Mouse (Mus musculus) stomach, postnatal 0 days (tissue): ENCODE data around the gene Fgfr2. TPM values are rescaled to one million over a fixed set of nuclear protein-coding genes. Genes with fewer than 3 reads are reported as not detected.
A peak's percentile ranks its signal among the peaks of the same experiment; 100 is the strongest.

Experiments used
- ATAC-seq: fragments of 200-750 bp; cut with Nextera tagmentation; 2 replicates; pipeline ENCODE4 v1.8.0; 2017; ENCODE audit not compliant: low FRiP score, low TSS enrichment
- DNase-seq: peaks from one replicate; pipeline ENCODE4 v3.0.0-alpha.2; 2016; ENCODE audit warnings: low spot score
- H3K27ac ChIP-seq: fragments of 300-500 bp; sonication (generic); replicated peaks from 2 replicates; pipeline ENCODE4 v1.5.1; 2014; ENCODE audit warnings: mild to moderate bottlenecking, control low read depth
- H3K27me3 ChIP-seq: fragments of 300-500 bp; sonication (generic); 2 replicates; pipeline ENCODE4 v1.6.1; 2014; ENCODE audit warnings: low read length; ENCODE audit not compliant: control insufficient read depth, insufficient read depth
- H3K36me3 ChIP-seq: fragments of 300-500 bp; sonication (generic); 2 replicates; pipeline ENCODE4 v1.6.1; 2014; ENCODE audit warnings: low read length, mixed read lengths; ENCODE audit not compliant: control insufficient read depth, insufficient read depth
- H3K4me1 ChIP-seq: fragments of 300-500 bp; sonication (generic); replicated peaks from 2 replicates; pipeline ENCODE4 v1.6.1; 2014; ENCODE audit warnings: antibody characterized with exemption; ENCODE audit not compliant: control insufficient read depth, insufficient read depth
- H3K4me2 ChIP-seq: fragments of 300-500 bp; sonication (generic); replicated peaks from 2 replicates; pipeline ENCODE4 v1.6.1; 2014; ENCODE audit warnings: low read depth, mild to moderate bottlenecking, control low read depth, moderate library complexity
- H3K4me3 ChIP-seq: fragments of 300-500 bp; sonication (generic); 2 replicates; pipeline ENCODE4 v1.5.1; 2014; ENCODE audit warnings: low read depth, low read length, control low read depth
- H3K9ac ChIP-seq: fragments of 300-500 bp; sonication (generic); 2 replicates; pipeline ENCODE4 v1.6.1; 2014; ENCODE audit warnings: mild to moderate bottlenecking, low read length, control low read depth, mixed read lengths
- H3K9me3 ChIP-seq: fragments of 300-500 bp; sonication (generic); 2 replicates; pipeline ENCODE4 v1.6.1; 2016; ENCODE audit warnings: low read length; ENCODE audit not compliant: control insufficient read depth
- CTCF ChIP-seq: IDR thresholded peaks from 2 replicates; pipeline ENCODE4 v1.5.1; 2016; ENCODE audit warnings: antibody characterized with exemption, low read depth, mild to moderate bottlenecking, moderate library complexity
- EP300 ChIP-seq: optimal IDR thresholded peaks from 2 replicates; pipeline ENCODE3; 2016; ENCODE audit warnings: antibody characterized with exemption
- WGBS: fragments of 180-500 bp; shearing (Covaris S2); extraction: QIAGEN DNeasy Blood & Tissue Kit; methylation state at CpG from one replicate; pipeline ENCODE4 v1.1.7; 2014; 5-methylcytosine and 5-hydroxymethylcytosine counted together
- polyA plus RNA-seq: library from polyadenylated mRNA; unstranded; fragments of >200 nt; fragmentation: Nextera tagmentation; extraction: Ambion mirVana; gene quantifications from 2 replicates; pipeline ENCODE4 v1.2.1, GENCODE M21; 2015

The Fgfr2 gene
- polyA plus RNA-seq, 1 experiment from 2014 or later: 60.8 TPM

GRCm38 (mm10) chr7:131807257-131807656 lies 1315.9 kb downstream of the Fgfr2 start:
- no peak for TF ChIP-seq CTCF
- no peak for TF ChIP-seq EP300
- no peak for DNase-seq
- H3K9ac ChIP-seq: no peak overlapping the region
- H3K9me3 ChIP-seq: no peaks in the 10 kb centered on the region
- no peaks in the 10 kb centered on the region for H3K36me3 ChIP-seq
- H3K27me3 ChIP-seq: no peaks in the 10 kb centered on the region
- H3K4me2 ChIP-seq: no peak overlapping the region
- 24% methylated on average over 2 of the region's 2 CpGs for WGBS
- H3K4me3 ChIP-seq: no peak overlapping the region
- H3K4me1 ChIP-seq: no peaks in the 10 kb centered on the region
- no peak for ATAC-seq
- H3K27ac ChIP-seq: no peak overlapping the region

DNA sequence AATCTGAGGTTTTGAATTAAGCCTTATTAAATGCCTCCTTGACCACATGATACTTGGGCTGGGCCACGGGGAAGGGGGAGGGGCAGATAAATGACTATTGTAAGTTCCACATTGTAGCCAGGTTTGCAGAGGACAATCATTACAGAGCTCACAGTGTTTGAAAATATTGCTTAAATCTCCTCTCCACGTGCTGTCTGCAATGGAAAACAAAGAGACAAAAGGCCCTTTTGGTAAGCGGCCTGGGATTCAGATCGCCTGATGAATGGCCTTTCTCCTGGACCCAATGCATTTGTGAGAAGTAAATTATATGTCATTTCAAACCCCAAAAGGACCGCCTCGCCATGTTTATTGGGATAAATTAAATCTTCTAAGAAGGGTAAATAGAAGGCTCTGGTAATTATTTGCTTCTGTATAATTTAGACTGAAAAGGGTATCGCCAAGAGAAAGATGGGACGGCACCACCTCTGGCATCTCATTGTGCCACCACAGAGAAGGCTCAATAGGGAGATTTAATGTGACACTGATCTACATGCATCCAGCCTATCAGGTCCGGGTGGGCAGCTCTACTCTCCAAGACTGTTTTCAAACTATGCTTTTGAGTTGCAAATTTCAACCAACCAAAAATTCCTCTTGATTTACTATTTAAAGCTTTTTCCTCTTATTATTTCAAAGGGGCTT lies 1317.5 kb downstream of the Fgfr2 start:
- H3K4me3 ChIP-seq: no peak overlapping the region
- DNase-seq (no peak), ATAC-seq (no peak)
- WGBS: 72% methylated on average over 9 of the region's 9 CpGs
- no peaks in the 10 kb centered on the region for H3K36me3 ChIP-seq
- no peaks in the 10 kb centered on the region for H3K4me1 ChIP-seq
- H3K27ac ChIP-seq: no peak overlapping the region
- H3K4me2 ChIP-seq: no peak overlapping the region
- no peak overlapping the region for H3K9ac ChIP-seq
- H3K27me3 ChIP-seq: no peaks in the 10 kb centered on the region
- H3K9me3 ChIP-seq: no peaks in the 10 kb centered on the region
- no peak for TF ChIP-seq EP300
- no peak for TF ChIP-seq CTCF

DNA sequence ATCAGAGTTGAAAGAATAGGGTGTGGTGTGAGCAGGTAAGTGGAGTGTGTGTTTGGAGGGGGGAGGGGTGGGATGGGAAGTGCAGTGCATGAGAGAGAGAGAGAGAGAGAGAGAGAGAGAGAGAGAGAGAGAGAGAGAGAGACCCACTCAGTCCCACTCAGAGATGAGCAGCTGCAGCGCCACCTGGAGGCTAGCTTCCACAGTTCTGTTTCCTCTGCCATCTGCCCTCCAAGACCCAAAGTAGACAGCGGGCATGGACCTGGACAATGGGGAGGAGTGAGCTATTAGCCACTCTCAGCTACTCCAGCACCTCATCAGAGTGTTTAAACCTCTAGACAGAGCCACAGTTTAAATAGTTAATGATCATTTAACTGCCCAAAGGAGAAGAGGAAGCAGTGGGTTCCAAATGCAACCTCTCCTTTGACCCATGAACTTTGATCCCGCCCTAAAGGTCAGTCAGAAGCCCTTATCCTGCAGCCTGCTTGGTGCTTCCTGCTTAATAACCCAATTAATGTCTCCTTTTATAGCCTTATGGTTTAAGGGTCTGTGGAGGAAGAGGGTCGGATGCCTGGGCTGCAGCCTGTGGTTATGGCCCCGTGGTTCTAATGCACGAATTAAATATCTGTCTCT lies 1322.6 kb downstream of the Fgfr2 start:
- Histone ChIP-seq H3K27ac (no peak overlapping the region), H3K4me3 (no peak overlapping the region), H3K4me2 (no peak overlapping the region), H3K9me3 (no peaks in the 10 kb centered on the region), H3K36me3 (no peaks in the 10 kb centered on the region), H3K27me3 (no peaks in the 10 kb centered on the region), H3K9ac (no peak overlapping the region), H3K4me1 (no peaks in the 10 kb centered on the region)
- ATAC-seq (no peak), DNase-seq (peak; percentile 25)
- WGBS: 54% methylated on average over 6 of the region's 6 CpGs
- no peak for TF ChIP-seq EP300
- TF ChIP-seq CTCF: peak; percentile 56

GRCm38 (mm10) chr7:131797161-131797560 lies 1326.0 kb downstream of the Fgfr2 start:
- Histone ChIP-seq H3K4me2 (no peak overlapping the region), H3K4me3 (no peak overlapping the region), H3K27ac (no peak overlapping the region), H3K27me3 (no peaks in the 10 kb centered on the region), H3K9ac (no peak overlapping the region), H3K4me1 (no peaks in the 10 kb centered on the region), H3K36me3 (no peaks in the 10 kb centered on the region), H3K9me3 (no peaks in the 10 kb centered on the region)
- TF ChIP-seq CTCF (no peak), EP300 (no peak)
- ATAC-seq: no peak
- 65% methylated on average over 6 of the region's 6 CpGs for WGBS
- no peak for DNase-seq

DNA sequence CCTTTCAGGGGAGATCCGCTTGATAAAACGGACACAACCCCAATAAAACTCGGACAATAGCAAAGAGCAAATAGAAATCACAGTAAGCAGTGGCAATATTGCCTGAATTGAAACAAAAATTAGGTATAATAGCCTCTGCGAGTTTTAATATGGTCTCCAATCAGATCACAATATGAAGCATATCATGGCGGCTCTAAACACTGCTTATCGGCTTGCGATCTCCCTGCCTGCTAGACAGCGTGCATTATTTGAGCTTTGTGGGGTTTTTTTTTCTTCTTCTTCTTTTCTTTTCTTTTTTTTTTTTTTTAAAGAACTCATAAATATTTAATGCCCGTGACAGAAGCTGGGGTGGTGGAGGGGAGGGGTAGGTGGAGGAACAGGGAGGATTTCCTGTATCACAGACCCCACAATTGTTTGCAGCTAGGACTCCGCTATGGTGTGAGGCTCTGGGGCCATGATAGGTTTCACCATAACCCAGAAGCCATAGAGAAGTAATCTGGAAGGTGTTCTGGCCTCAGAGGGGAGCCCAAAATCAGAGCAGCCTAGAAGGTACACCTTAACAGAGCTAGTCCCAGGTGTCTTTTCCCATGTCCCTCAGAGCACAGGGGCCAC lies 1334.4 kb downstream of the Fgfr2 start:
- WGBS: 78% methylated on average over 10 of the region's 10 CpGs
- no peaks in the 10 kb centered on the region for H3K4me1 ChIP-seq
- TF ChIP-seq EP300 (no peak), CTCF (no peak)
- no peak overlapping the region for H3K4me3 ChIP-seq
- H3K9me3 ChIP-seq: no peaks in the 10 kb centered on the region
- H3K4me2 ChIP-seq: no peak overlapping the region
- DNase-seq (no peak), ATAC-seq (no peak)
- no peaks in the 10 kb centered on the region for H3K27me3 ChIP-seq
- no peak overlapping the region for H3K27ac ChIP-seq
- no peak overlapping the region for H3K9ac ChIP-seq
- H3K36me3 ChIP-seq: no peaks in the 10 kb centered on the region

- H3K4me2 ChIP-seq: no peak overlapping the region
- no peak for TF ChIP-seq EP300
- TF ChIP-seq CTCF: no peak
- no peaks in the 10 kb centered on the region for H3K4me1 ChIP-seq
- ATAC-seq (no peak), DNase-seq (no peak)
- H3K9ac ChIP-seq: no peak overlapping the region
- H3K36me3 ChIP-seq: no peaks in the 10 kb centered on the region
- no peak overlapping the region for H3K4me3 ChIP-seq
- no peaks in the 10 kb centered on the region for H3K9me3 ChIP-seq
- H3K27me3 ChIP-seq: no peaks in the 10 kb centered on the region
- no peak overlapping the region for H3K27ac ChIP-seq
- WGBS: 93% methylated on average over 3 of the region's 3 CpGs
These were observed 1337.4 kb downstream of the Fgfr2 start for GRCm38 (mm10) chr7:131785721-131786120.
